Comparison of ENCODE assay signal across 20 mouse cellular contexts in genomic region chr9:112231383-112231782, GRCm38 (mm10). TPM values are rescaled to one million over a fixed set of nuclear protein-coding genes. Genes with fewer than 3 reads are reported as not detected.
DNase-seq lines count a peak whose midpoint lies in the region; ATAC-seq and TF ChIP-seq lines count a peak whose summit lies in the region.
"Had no signal": no experiment of that assay in that cellular context is flagged by ENCODE, and none has a peak within 500 bp of the region (broad histone marks: within the 10 kb centered on the region; RNA-seq: fewer than 3 reads in every experiment).

No protein-coding gene starts in this region.

- peak overlapping the region; percentile 96 for H3K27ac ChIP-seq in midbrain, postnatal 0 days (ENCODE audit: low read depth, low read length)
- no peak overlapping the region for H3K27ac ChIP-seq in heart, embryonic 11.5 days (ENCODE audit: low read depth, low read length)
- no peak overlapping the region for H3K27ac ChIP-seq in intestine, embryonic 15.5 days
- H3K27ac ChIP-seq: macrophage had no signal

- ATAC-seq in cerebellum, adult (ENCODE audit: insufficient number of reproducible peaks, low FRiP score, low TSS enrichment) = no peak
- no peak for ATAC-seq in midbrain, postnatal 0 days (ENCODE audit: low FRiP score)
- ATAC-seq in heart, embryonic 11.5 days (replicated peaks; ENCODE audit: insufficient number of reproducible peaks, low FRiP score, low TSS enrichment) = no peak
- no peak for ATAC-seq in intestine, embryonic 15.5 days
- ATAC-seq: intestine, postnatal 0 days; liver, postnatal 0 days had no signal

- no peak for TF ChIP-seq CTCF in midbrain, postnatal 0 days (IDR thresholded peaks at IDR 0.05)

- WGBS in midbrain, postnatal 0 days = 57% methylated on average over 5 of the region's 5 CpGs
- 79% methylated on average over 5 of the region's 5 CpGs for WGBS in heart, embryonic 11.5 days (ENCODE audit: insufficient replicate concordance)
- 80% methylated on average over 5 of the region's 5 CpGs for WGBS in intestine, embryonic 15.5 days

- H3K4me3 ChIP-seq in midbrain, postnatal 0 days (ENCODE audit: low read depth, low read length) = peak overlapping the region; percentile 73
- no peak overlapping the region for H3K4me3 ChIP-seq in heart, embryonic 11.5 days (ENCODE audit: low read depth, low read length)
- H3K4me3 ChIP-seq in intestine, embryonic 15.5 days (replicated peaks) = no peak overlapping the region
- H3K4me3 ChIP-seq: erythroblast, embryonic 14.5 days; myocyte had no signal

- no peaks in the 10 kb centered on the region for H3K27me3 ChIP-seq in midbrain, postnatal 0 days (ENCODE audit: insufficient read depth, low read length)
- peaks cover 43% of the 10 kb centered on the region for H3K27me3 ChIP-seq in heart, embryonic 11.5 days (ENCODE audit: control insufficient read depth, insufficient read depth, low read length)
- H3K27me3 ChIP-seq in intestine, embryonic 15.5 days (replicated peaks) = peaks cover 38% of the 10 kb centered on the region

- no peaks in the 10 kb centered on the region for H3K9me3 ChIP-seq in midbrain, postnatal 0 days (ENCODE audit: low read length)
- no peaks in the 10 kb centered on the region for H3K9me3 ChIP-seq in heart, embryonic 11.5 days (replicated peaks; ENCODE audit: control insufficient read depth, low read length)
- H3K9me3 ChIP-seq in intestine, embryonic 15.5 days = no peaks in the 10 kb centered on the region

- H3K36me3 ChIP-seq in midbrain, postnatal 0 days (ENCODE audit: insufficient read depth, low read length) = no peaks in the 10 kb centered on the region
- no peaks in the 10 kb centered on the region for H3K36me3 ChIP-seq in heart, embryonic 11.5 days (ENCODE audit: control insufficient read depth, insufficient read depth, low read length)
- no peaks in the 10 kb centered on the region for H3K36me3 ChIP-seq in intestine, embryonic 15.5 days

- no peaks in the 10 kb centered on the region for H3K4me1 ChIP-seq in midbrain, postnatal 0 days (ENCODE audit: insufficient read depth, low read length)
- H3K4me1 ChIP-seq in heart, embryonic 11.5 days (ENCODE audit: control insufficient read depth, insufficient read depth, low read length) = peaks cover 7% of the 10 kb centered on the region; the same call in 1 of the 2 replicates
- H3K4me1 ChIP-seq in intestine, embryonic 15.5 days (replicated peaks) = 0 out of 2 replicates have a peak, but pooled peaks cover 4% of the 10 kb centered on the region

- peak; percentile 87 to 90 for DNase-seq in cerebellum, postnatal 10 days
- DNase-seq in left cerebral cortex, postnatal 4 days = peak; percentile 47
- DNase-seq in left cerebral cortex, adult 9 months (ENCODE audit: low spot score in 2 of 2) = no peak
- DNase-seq in cerebellum, postnatal 25 days = peak; percentile 60 to 78
- DNase-seq in midbrain, postnatal 0 days (ENCODE audit: low spot score) = peak; percentile 55
- DNase-seq: B cell, adult 2 months; heart, adult 18-20 months; heart, postnatal 10 days; kidney, postnatal 4 days; liver, postnatal 0 days; retina, postnatal 1 day had no signal

- intact Hi-C loops in left cerebral cortex, postnatal 4 days (cut with DNase I) = loop anchor here (10.0 kb wide), 2 partner anchors 213 to 1403 kb away; no protein-coding TSS in a partner anchor

- H3K9ac ChIP-seq in midbrain, postnatal 0 days (replicated peaks; ENCODE audit: low read length, poor library complexity, severe bottlenecking) = peak overlapping the region; percentile 94; the same call in 1 of the 2 replicates
- no peak overlapping the region for H3K9ac ChIP-seq in heart, embryonic 11.5 days (ENCODE audit: low read depth, low read length)
- H3K9ac ChIP-seq in intestine, embryonic 15.5 days = no peak overlapping the region
- H3K9ac ChIP-seq: liver, postnatal 0 days had no signal

- H3K4me2 ChIP-seq in midbrain, postnatal 0 days (ENCODE audit: low read depth, low read length, poor library complexity, severe bottlenecking) = peak overlapping the region; percentile 85
- H3K4me2 ChIP-seq in heart, embryonic 11.5 days = no peak overlapping the region
- H3K4me2 ChIP-seq in intestine, embryonic 15.5 days (replicated peaks) = no peak overlapping the region

RNA-seq across cellular contexts. Expression of gene Arpp21, which starts 4.4 kb away (rescaled TPM):
- 100 to 1,000 TPM; 459 to 577 TPM for total RNA-seq in left cerebral cortex, postnatal 4 days (2021)
- total RNA-seq in midbrain, postnatal 0 days (2014; rRNA removed) = 89.5 and 91.3 TPM in 2 replicates
- polyA plus RNA-seq in midbrain, postnatal 0 days (2015; fragmentation: Nextera tagmentation; extraction: Ambion mirVana) = 56.3 and 58.5 TPM in 2 replicates
- 1.7 and 3.1 TPM in 2 replicates for polyA plus RNA-seq in heart, embryonic 11.5 days (2014; fragmentation: Nextera tagmentation; extraction: Ambion mirVana)
- 0.70 and 1.1 TPM in 2 replicates for polyA plus RNA-seq in intestine, embryonic 15.5 days (2015; fragmentation: Nextera tagmentation; extraction: Ambion mirVana)
- total RNA-seq: adrenal gland, adult 18-20 months had no signal
- polyA plus RNA-seq: urinary bladder, adult 2 months had no signal

Comparison
In these comparisons a context has a peak if more than half of its experiments do, and no peak if none do; other contexts are left out.
1. DNase-seq: peak in cerebellum, postnatal 10 days (2 of 2), left cerebral cortex, postnatal 4 days (single experiment), cerebellum, postnatal 25 days (2 of 2) and midbrain, postnatal 0 days (single experiment); none in left cerebral cortex, adult 9 months (0 of 2).
2. RNA of gene Arpp21, which starts 4.4 kb away (polyA plus RNA-seq): 56.3 to 58.5 TPM in midbrain, postnatal 0 days; 1.7 to 3.1 TPM in heart, embryonic 11.5 days and 0.70 to 1.1 TPM in intestine, embryonic 15.5 days; every median in the first group is over 10 times any median in the second.